Mouse (Mus musculus) MEL (cell line): ENCODE measurements around the gene Chchd2. TPM values are rescaled to one million over a fixed set of nuclear protein-coding genes. Genes with fewer than 3 reads are reported as not detected.
"Not testable (repeated sequence)": the region's sequence is repeated elsewhere in the genome, so short reads cannot be mapped to it uniquely, and the experiment has no call there.

Experiments used
- DNase-seq: peaks from one replicate; pipeline ENCODE4 v3.0.0; 2011; ENCODE audit warnings: low read depth, low spot score
- H3K27ac ChIP-seq: 2 replicates; pipeline ENCODE4 v1.5.1; 2012; ENCODE audit warnings: low read depth, mild to moderate bottlenecking, control low read depth, low read length, moderate library complexity; ENCODE audit not compliant: control insufficient read depth
- H3K27me3 ChIP-seq, 2 experiments: fragments of 150-350 bp in 1 of 2; sonication (generic) in 1 of 2; 2 replicates each; pipeline ENCODE4 v1.6.1; 2012; ENCODE audit warnings: low read length in 2 of 2, mild to moderate bottlenecking in 2 of 2, improper control_type of control experiment in 1 of 2, moderate library complexity in 1 of 2; ENCODE audit not compliant: insufficient read depth in 2 of 2, control insufficient read depth in 1 of 2
- H3K36me3 ChIP-seq, 2 experiments: 2 replicates each; pipeline ENCODE4 v1.6.1; 2012 to 2014; ENCODE audit warnings: low read length in 2 of 2, improper control_type of control experiment in 1 of 2, inconsistent platforms in 1 of 2, mild to moderate bottlenecking in 1 of 2; ENCODE audit not compliant: insufficient read depth in 2 of 2, control insufficient read depth in 1 of 2
- H3K4me1 ChIP-seq, 2 experiments: fragments of 150-350 bp in 1 of 2; sonication (generic) in 1 of 2; 2 replicates each; pipeline ENCODE4 v1.6.1; 2012; ENCODE audit warnings: low read length in 2 of 2, improper control_type of control experiment in 1 of 2, mild to moderate bottlenecking in 1 of 2; ENCODE audit not compliant: insufficient read depth in 2 of 2, control insufficient read depth in 1 of 2
- H3K4me3 ChIP-seq, 2 experiments: fragments of 150-350 bp in 1 of 2; sonication (generic) in 1 of 2; 2 replicates each; pipeline ENCODE4 v1.5.1; 2012; ENCODE audit warnings: low read depth in 2 of 2, low read length in 2 of 2, mild to moderate bottlenecking in 2 of 2, moderate library complexity in 2 of 2, control low read depth in 1 of 2, improper control_type of control experiment in 1 of 2; ENCODE audit not compliant: control insufficient read depth in 1 of 2, insufficient read depth in 1 of 2
- H3K79me2 ChIP-seq: 2 replicates; pipeline ENCODE4 v1.6.1; 2012; ENCODE audit warnings: mild to moderate bottlenecking, low read length, moderate library complexity; ENCODE audit not compliant: control insufficient read depth, poor library complexity, insufficient read depth
- H3K9ac ChIP-seq: 2 replicates; pipeline ENCODE4 v1.6.1; 2012; ENCODE audit warnings: low read depth, mild to moderate bottlenecking, control low read depth, low read length, moderate library complexity; ENCODE audit not compliant: control insufficient read depth, poor library complexity, severe bottlenecking
- H3K9me3 ChIP-seq: fragments of 150-350 bp; sonication (generic); replicated peaks from 2 replicates; pipeline ENCODE4 v1.6.1; 2012; ENCODE audit warnings: mild to moderate bottlenecking, low read length, improper control_type of control experiment, moderate library complexity; ENCODE audit not compliant: insufficient read depth
- CHD1 ChIP-seq: IDR thresholded peaks from 2 replicates; pipeline ENCODE4 v1.6.1; 2012; ENCODE audit warnings: low read depth, mild to moderate bottlenecking, inconsistent platforms, low read length, improper control_type of control experiment
- GABPA ChIP-seq: IDR thresholded peaks from 2 replicates; pipeline ENCODE4 v1.6.1; 2012; ENCODE audit warnings: low read depth, mild to moderate bottlenecking, inconsistent platforms, low read length, improper control_type of control experiment, moderate library complexity
- GATA1 ChIP-seq: IDR thresholded peaks from 2 replicates; pipeline ENCODE4 v1.6.1; 2011; ENCODE audit warnings: low read depth, low read length, improper control_type of control experiment
- HCFC1 ChIP-seq: IDR thresholded peaks from 2 replicates; pipeline ENCODE4 v1.6.1; 2012; ENCODE audit warnings: low read depth, mild to moderate bottlenecking, inconsistent platforms, low read length, improper control_type of control experiment, moderate library complexity
- JUND ChIP-seq: IDR thresholded peaks from 2 replicates; pipeline ENCODE4 v1.6.1; 2011; ENCODE audit warnings: low read depth, mild to moderate bottlenecking, improper control_type of control experiment, low read length
- MAFK ChIP-seq: IDR thresholded peaks from 2 replicates; pipeline ENCODE4 v1.6.1; 2011; ENCODE audit warnings: low read depth, mild to moderate bottlenecking, low read length, improper control_type of control experiment, borderline replicate concordance
- MAX ChIP-seq: IDR thresholded peaks from 2 replicates; pipeline ENCODE4 v1.6.1; 2011; ENCODE audit warnings: low read length, improper control_type of control experiment
- MEF2A ChIP-seq: IDR thresholded peaks from 2 replicates; pipeline ENCODE4 v1.6.1; 2014; ENCODE audit warnings: low read depth, mild to moderate bottlenecking, inconsistent platforms, low read length, improper control_type of control experiment; ENCODE audit not compliant: poor library complexity, insufficient replicate concordance, severe bottlenecking; ENCODE audit errors: extremely low read depth
- NELFE ChIP-seq: IDR thresholded peaks from 2 replicates; pipeline ENCODE4 v1.6.1; 2011; ENCODE audit warnings: low read depth, low read length, improper control_type of control experiment
- NRF1 ChIP-seq: IDR thresholded peaks from 2 replicates; pipeline ENCODE4 v1.6.1; 2014; ENCODE audit warnings: low read depth, mild to moderate bottlenecking, inconsistent platforms, low read length, improper control_type of control experiment, moderate library complexity; ENCODE audit not compliant: poor library complexity, insufficient read depth, severe bottlenecking
- POLR2AphosphoS2 ChIP-seq: IDR thresholded peaks from 2 replicates; pipeline ENCODE4 v1.6.1; 2011; ENCODE audit warnings: low read length, improper control_type of control experiment
- RAD21 ChIP-seq: IDR thresholded peaks from 2 replicates; pipeline ENCODE4 v1.6.1; 2011; ENCODE audit warnings: mild to moderate bottlenecking, low read depth, low read length, improper control_type of control experiment
- SMC3 ChIP-seq: IDR thresholded peaks from 2 replicates; pipeline ENCODE4 v1.6.1; 2011; ENCODE audit warnings: low read depth, low read length, improper control_type of control experiment
- TAL1 ChIP-seq: IDR thresholded peaks from 2 replicates; pipeline ENCODE4 v1.6.1; 2012; ENCODE audit warnings: mild to moderate bottlenecking, inconsistent platforms, low read length, moderate library complexity, mixed read lengths
- TCF12 ChIP-seq: IDR thresholded peaks from 2 replicates; pipeline ENCODE4 v1.6.1; 2014; ENCODE audit warnings: low read depth, mild to moderate bottlenecking, inconsistent platforms, low read length, improper control_type of control experiment, moderate library complexity
- USF1 ChIP-seq: IDR thresholded peaks from 2 replicates; pipeline ENCODE4 v1.6.1; 2014; ENCODE audit warnings: low read depth, mild to moderate bottlenecking, inconsistent platforms, low read length, improper control_type of control experiment, moderate library complexity
- USF2 ChIP-seq, 2 experiments: IDR thresholded peaks; 2 replicates each; pipeline ENCODE4 v1.6.1; 2011 to 2012; ENCODE audit warnings: improper control_type of control experiment in 2 of 2, low read length in 2 of 2, borderline replicate concordance in 1 of 2, inconsistent platforms in 1 of 2, low read depth in 1 of 2, mild to moderate bottlenecking in 1 of 2; ENCODE audit not compliant: insufficient read depth in 1 of 2
- ZC3H11A ChIP-seq: IDR thresholded peaks from 2 replicates; pipeline ENCODE4 v1.6.1; 2012; ENCODE audit warnings: low read depth, mild to moderate bottlenecking, inconsistent platforms, low read length, improper control_type of control experiment
- ZNF384 ChIP-seq: IDR thresholded peaks from 2 replicates; pipeline ENCODE4 v1.6.1; 2012; ENCODE audit warnings: low read depth, mild to moderate bottlenecking, inconsistent platforms, low read length, improper control_type of control experiment
- polyA plus RNA-seq, 2 experiments: library from polyadenylated mRNA; stranded (reverse) in 1 of 2; unstranded in 1 of 2; fragments of >175 nt in 1 of 2; fragments of >200 nt in 1 of 2; gene quantifications; 2 replicates each; pipeline versions ENCODE4 v1.2.1 to v1.2.4; 2012; ENCODE audit warnings: low replicate concordance in 2 of 2, low read depth in 1 of 2; ENCODE audit not compliant: insufficient read length in 2 of 2, insufficient read depth in 1 of 2, missing spikeins in 1 of 2
- total RNA-seq: library from RNA; depleted of rRNA; stranded (reverse); fragments of 300-350 nt; gene quantifications from 2 replicates; pipeline ENCODE4 v1.2.3, GENCODE M21; 2012

Gene Chchd2
- total and polyA plus RNA-seq, 3 experiments, result 588 to 951 TPM; not detected in 1

DNA sequence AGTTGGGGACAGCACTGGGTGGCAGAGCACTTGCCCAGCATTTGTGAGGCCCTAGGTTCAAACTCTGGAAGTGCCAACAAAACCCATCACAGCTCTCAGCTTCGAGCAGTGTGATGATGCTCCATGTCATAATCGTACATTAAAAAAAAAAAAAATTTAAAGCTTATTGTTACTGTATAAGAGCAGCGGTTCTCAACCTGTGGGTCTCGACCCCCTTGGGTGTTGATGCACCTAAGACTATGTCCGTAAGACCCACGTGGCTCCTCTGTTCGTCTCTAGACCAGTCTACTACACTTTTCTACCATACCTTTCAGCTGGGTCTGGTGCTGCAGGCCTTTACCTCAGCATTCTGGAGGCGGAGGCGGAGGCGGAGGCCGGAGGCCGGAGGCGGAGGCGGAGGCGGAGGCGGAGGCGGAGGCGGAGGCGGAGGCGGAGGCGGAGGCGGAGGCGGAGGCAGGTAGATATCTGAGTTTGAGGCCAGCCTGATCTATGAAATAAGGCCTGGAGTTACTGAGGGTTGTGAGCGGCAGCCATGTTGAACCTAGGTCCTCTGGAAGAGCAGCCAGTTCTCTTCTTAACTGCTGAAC lies 30.9 kb upstream of the Chchd2 start:
- no peak overlapping the region for H3K27ac ChIP-seq
- 0 out of 2 replicates have a peak overlapping the region, but pooled peaks have one; percentile 2 for H3K9ac ChIP-seq
- no peak overlapping the region for H3K4me3 ChIP-seq
- TF ChIP-seq TCF12, result no peak
- TF ChIP-seq MAFK, result no peak
- TF ChIP-seq ZNF384, result no peak
- no peak for TF ChIP-seq RAD21
- TF ChIP-seq POLR2AphosphoS2, result no peak
- no peak for TF ChIP-seq NELFE
- no peak for TF ChIP-seq GABPA
- TF ChIP-seq GATA1, result no peak
- TF ChIP-seq SMC3, result no peak
- no peak for TF ChIP-seq MAX
- TF ChIP-seq USF2 (IDR thresholded peaks at IDR 0.05; ENCODE audit: borderline replicate concordance in 1 of 2, insufficient read depth in 1 of 2, low read depth in 1 of 2, low read length in 2 of 2), result no peak
- no peak for TF ChIP-seq NRF1
- no peak for TF ChIP-seq USF1
- TF ChIP-seq JUND, result no peak
- no peak for TF ChIP-seq TAL1
- no peak for TF ChIP-seq ZC3H11A
- TF ChIP-seq CHD1, result no peak
- TF ChIP-seq HCFC1, result no peak
- no peak for TF ChIP-seq MEF2A
- H3K27me3 ChIP-seq, result no peaks in the 10 kb centered on the region
- no peaks in the 10 kb centered on the region for H3K79me2 ChIP-seq
- peak; percentile 44 for DNase-seq
- no peaks in the 10 kb centered on the region for H3K9me3 ChIP-seq
- H3K4me1 ChIP-seq, result peaks cover 0 to 6% of the 10 kb centered on the region in 2 experiments; a peak in 1 of 4 replicates
- H3K36me3 ChIP-seq, result peaks cover 0 to 8% of the 10 kb centered on the region in 2 experiments; a peak in 2 of 4 replicates

DNA sequence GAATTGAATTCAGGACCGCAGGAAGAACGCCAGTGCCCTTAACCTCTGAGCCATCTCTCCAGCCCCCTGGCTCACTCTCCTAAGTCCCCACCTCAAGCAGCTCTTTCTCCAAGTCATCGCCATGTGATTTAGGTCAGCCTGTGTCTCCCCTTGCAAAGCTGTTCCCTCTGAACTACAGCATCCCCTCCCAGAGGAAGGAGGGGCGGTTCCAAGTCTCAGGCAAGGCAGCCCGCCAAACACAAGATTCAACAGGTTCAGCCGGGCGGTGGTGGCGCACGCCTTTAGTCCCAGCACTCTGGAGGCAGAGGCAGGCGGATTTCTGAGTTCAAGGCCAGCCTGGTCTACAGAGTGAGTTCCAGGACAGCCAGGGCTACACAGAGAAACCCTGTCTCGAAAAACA lies 28.2 kb upstream of the Chchd2 start:
- not testable (repeated sequence) for H3K4me3 ChIP-seq, H3K27ac ChIP-seq, H3K4me1 ChIP-seq, H3K79me2 ChIP-seq, H3K9me3 ChIP-seq, H3K36me3 ChIP-seq, DNase-seq, H3K27me3 ChIP-seq, H3K9ac ChIP-seq
